Mouse (Mus musculus) adrenal gland, adult 18-20 months (tissue): ENCODE results near the gene Apobr. TPM values are rescaled to one million over a fixed set of nuclear protein-coding genes. Genes with fewer than 3 reads are reported as not detected.
A peak's percentile ranks its signal among the peaks of the same experiment; 100 is the strongest.

Experiments
- DNase-seq, 2 experiments: peaks; one replicate each; pipeline ENCODE4 v3.0.0; 2021 to 2022; ENCODE audit warnings: low spot score in 2 of 2
- long read RNA-seq, 2 experiments: library from polyadenylated mRNA; stranded (forward); transcript quantifications; one replicate each; pipeline ENCODE4 v2.0.0; 2021
- total RNA-seq, 2 experiments: library from RNA; stranded (reverse); gene quantifications; 1 replicate in 1 of 2; 2 replicates in 1 of 2; pipeline ENCODE4 v1.2.3; 2021

The Apobr gene
- 1 to 10 TPM; 2.4 to 3.2 TPM for total RNA-seq
- long read RNA-seq, experiment 1, partial matches to known transcripts: 0 of 2 reads
- long read RNA-seq, experiment 1, other reads (novel, unspliced or antisense): 0 of 2 reads
- long read RNA-seq, experiment 2, partial matches to known transcripts: 0 of 2 reads
- long read RNA-seq, experiment 2, other reads (novel, unspliced or antisense): 0 of 2 reads

DNA sequence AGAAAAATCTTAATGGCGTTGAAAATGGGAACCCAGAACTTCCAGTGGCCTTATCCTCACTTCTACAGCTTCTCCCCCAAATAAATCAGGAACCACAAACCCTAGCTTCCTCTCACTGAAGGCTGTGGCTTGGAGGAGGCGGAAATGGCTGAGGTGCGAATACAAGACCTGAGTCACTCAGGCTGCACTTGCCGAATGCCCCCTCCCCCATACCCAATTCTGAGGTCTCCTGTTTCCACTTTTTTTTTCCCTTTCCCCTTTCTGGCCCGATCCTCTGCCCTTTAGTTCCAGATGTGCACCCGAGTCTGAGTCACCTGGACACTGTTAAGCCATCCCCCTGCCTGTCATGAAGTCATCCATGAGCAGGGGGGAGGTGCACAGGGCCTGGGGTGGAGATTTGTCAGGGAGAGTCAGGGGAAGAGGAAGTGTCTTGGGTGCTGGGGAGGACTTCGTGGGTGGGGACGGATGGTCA, at the start of gene Apobr:
TSS of gene Apobr (plus strand) at position 437 of the 472 bp plus-strand sequence.
- DNase-seq: no peak

- peak; percentile 9 to 32 for DNase-seq
These were observed 49.0 kb upstream of the Apobr start for GRCm38 (mm10) chr7:126535766-126536165.

DNA sequence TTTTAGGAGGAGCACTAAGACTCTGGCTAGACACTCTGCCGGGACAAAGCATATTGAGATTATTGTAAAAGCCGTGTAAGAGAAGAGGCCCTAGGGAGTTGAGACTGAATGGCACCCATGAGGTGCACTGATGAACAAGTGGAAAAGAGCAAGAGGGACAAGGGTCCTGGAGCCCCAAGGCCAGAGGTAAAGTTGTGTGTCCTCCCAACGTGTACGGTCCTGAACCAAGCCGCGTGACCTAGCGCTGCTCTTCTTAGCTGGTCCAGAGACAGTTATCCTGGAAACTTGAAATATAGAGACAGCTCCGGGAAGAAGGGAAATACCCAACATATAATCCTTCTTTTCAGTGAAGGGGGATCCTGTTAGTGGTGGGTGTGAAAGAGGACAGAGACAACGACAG, 48.3 kb upstream of the Apobr start:
- no peak for DNase-seq

DNA sequence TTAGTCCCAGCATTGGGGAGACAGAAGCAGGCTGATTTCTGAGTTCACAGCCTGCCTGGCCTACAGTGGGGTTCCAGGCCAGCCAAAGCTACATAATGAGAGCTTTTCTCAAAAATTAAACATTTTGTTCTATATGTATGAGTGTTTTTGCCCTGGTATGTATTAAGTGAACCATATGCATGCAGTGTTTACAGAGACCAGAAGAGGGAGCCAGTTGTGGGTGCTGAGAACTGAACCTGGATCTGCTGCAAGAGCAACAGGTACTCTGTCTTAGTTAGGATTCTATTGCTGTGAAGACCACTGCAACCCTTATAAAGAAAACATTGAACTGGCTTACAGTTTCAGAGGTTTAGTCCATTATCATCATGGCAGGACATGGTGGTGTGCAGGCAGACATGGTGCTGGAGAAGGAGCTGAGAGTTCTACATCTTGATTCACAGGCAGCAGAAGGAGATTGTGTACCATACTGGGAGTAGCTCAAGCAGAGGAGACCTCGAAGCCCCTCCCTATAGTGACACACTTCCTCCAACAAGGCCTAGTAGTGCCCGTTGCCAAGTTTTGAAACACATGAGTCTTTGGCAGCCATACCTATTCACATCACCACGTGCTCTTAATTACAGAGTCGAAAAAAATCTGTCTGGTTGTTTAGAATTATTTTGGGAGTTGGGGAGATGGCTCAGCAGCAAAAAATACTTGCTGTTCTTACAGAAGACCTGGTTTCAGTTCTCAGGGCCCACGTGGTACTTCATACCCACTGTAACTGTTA, 46.7 kb upstream of the Apobr start:
- no peak for DNase-seq

DNA sequence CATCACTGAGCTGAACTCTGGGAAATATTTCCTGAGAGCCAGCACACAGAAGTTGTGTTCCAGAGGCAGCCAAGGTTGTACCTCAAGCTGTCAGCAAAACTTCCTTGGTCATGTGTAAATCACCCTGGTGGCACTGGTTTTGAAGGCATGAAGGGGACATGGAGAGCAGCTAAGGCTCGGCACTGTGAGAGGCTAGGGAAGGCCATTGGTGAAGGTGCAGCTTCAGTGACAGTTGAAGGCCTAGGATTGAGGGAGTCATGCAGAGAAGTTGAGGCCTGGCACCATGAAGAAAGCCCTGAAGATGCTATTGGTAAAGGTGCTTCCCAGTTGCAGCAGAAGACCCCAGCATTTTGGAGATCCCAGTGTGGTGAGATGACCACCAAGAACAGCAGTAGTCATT, 43.1 kb upstream of the Apobr start:
- DNase-seq: no peak

- DNase-seq: no peak
These were observed 39.1 kb upstream of the Apobr start for GRCm38 (mm10) chr7:126545631-126546030.

DNA sequence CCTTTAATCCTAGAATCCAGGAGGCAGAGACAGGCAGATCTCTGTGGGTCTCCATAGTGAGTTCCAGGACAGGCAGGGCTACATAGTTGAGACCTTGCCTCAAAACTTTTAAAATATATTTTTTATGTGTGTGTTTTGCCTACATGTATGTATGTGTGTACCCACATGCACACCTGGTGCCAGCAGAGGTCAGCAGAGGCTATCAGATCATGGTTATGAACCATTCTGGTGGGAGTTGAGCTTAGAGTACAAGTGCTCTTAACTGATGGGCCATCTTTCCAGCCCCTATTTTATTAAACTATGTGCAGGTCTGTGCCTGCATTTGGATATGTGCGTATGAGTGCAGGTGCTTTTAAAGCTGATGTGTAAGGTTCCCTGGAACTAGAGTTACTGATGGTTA, 29.9 kb upstream of the Apobr start:
- DNase-seq: no peak

- no peak for DNase-seq
These were observed 28.1 kb upstream of the Apobr start for GRCm38 (mm10) chr7:126556635-126557034.

DNA sequence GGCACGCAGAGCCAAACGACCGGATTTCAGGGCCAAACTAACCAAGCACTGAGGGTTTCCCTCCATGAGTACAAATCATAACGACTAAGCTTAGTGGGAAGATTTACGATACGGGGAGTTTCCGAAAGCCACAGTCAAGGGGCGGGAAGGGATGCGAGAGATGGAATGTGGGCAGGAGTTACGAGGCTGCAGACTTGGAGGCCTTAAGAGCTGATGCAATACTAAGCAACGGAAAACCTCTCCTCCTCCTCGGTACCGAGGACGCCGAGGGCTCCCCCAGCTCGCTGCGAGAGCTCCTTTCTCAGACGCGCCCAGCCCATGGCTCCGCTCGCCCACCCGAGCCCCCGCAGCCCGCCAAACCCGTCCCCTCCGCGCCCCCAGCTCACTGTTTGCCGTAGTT, 19.0 kb upstream of the Apobr start:
- peak in 1 of 2 experiments; percentile 23 for DNase-seq

- peak; percentile 72 to 78 for DNase-seq
These were observed 18.5 kb upstream of the Apobr start, which contains the start of gene Eif3c for GRCm38 (mm10) chr7:126566094-126566765. Gene Eif3c, minus strand, starts transcription at chr7:126566411.

- DNase-seq: peak; percentile 50 to 61
These were observed 7.8 kb upstream of the Apobr start for GRCm38 (mm10) chr7:126576946-126577345.

GRCm38 (mm10) chr7:126579172-126579571, 5.6 kb upstream of the Apobr start:
- DNase-seq: peak in 1 of 2 experiments; percentile 64

- DNase-seq: no peak
These were observed 3.1 kb upstream of the Apobr start for GRCm38 (mm10) chr7:126581661-126582060.

GRCm38 (mm10) chr7:126582759-126583158, 2.0 kb upstream of the Apobr start:
- no peak for DNase-seq

GRCm38 (mm10) chr7:126583251-126583709, 1.5 kb upstream of the Apobr start:
- peak; percentile 69 to 72 for DNase-seq

GRCm38 (mm10) chr7:126583761-126584160, 981 bp upstream of the Apobr start:
- no peak for DNase-seq

GRCm38 (mm10) chr7:126585717-126586116, 975 bp downstream of the Apobr start, which contains the start of gene Cln3:
Gene Cln3, minus strand, starts transcription at chr7:126585817.
- DNase-seq: no peak

- peak in 1 of 2 experiments; percentile 46 for DNase-seq
These were observed 2.1 kb downstream of the Apobr start for GRCm38 (mm10) chr7:126586839-126587238.

DNA sequence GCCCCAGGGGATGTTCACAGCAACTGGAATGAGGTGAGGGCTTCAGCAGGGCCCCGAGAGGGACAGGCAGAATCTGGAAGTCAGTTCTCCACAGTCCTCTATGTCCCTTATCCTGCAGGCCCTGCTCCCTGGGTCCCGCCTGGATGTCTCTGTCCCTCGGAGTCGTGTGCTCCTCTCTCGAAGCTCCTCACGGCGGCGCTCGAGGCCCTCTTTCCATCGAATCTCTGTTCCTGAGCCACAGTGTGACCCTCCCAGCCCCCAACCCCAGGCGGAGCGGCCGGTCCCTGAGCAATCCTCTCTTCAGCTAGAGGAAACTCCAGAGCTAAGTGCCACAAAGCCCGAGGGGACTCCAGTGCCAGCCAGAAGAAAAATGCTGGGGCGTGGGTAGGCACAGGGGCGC, 3.0 kb downstream of the Apobr start:
- peak in 1 of 2 experiments; percentile 39 for DNase-seq

GRCm38 (mm10) chr7:126594862-126595561, 10.3 kb downstream of the Apobr start, which contains the start of gene Il27:
Gene Il27, minus strand, starts transcription at chr7:126594941.
- no peak for DNase-seq

DNA sequence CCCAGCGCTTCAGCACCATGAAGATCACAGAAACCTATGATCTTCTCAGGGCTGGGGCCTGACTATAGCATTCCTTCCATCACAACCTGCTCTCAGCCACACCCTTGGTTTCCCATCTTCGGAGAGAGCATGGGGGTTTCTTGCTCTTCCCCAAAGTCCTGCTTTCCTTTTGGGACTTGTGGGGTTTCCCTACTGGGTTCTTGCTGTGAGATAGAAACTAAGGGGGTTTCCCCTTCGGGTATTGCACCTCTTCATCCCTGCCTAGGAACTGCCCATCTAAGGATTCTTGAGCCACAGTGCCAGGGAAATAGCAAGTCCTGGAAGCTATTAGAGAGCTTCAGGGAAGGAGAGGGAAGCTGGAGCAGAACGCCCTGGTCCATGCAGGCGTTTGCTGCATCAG, 11.1 kb downstream of the Apobr start:
- no peak for DNase-seq
